14 mouse cellular contexts compared by ENCODE assay signal in the genomic region with DNA sequence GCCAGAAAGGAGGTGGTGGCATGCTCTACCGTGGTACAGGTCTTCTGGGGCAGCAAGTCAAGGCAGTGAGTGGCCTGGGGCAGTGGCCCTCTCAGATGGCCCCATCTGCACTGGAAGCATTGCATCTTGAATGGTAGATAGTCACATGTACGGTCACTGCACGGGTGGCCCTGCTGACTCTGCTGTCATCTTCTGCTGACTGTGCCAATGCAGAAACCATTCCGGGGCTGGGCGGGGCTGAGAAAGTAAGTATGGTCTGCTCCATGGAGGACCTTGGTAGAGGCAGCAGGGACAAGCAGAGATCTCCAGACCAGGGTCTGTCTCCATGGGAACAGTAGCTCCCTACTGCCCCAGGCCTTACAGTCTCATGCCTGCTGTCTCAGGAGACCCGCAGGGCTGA. TPM values are rescaled to one million over a fixed set of nuclear protein-coding genes. Genes with fewer than 3 reads are reported as not detected.
DNase-seq lines count a peak whose midpoint lies in the region; ATAC-seq and TF ChIP-seq lines count a peak whose summit lies in the region.
"Had no signal": no experiment of that assay in that cellular context is flagged by ENCODE, and none has a peak within 500 bp of the region (broad histone marks: within the 10 kb centered on the region; RNA-seq: fewer than 3 reads in every experiment).

No protein-coding gene starts in this region.

- peaks cover 32% of the 10 kb centered on the region for H3K4me1 ChIP-seq in kidney, embryonic 16.5 days (ENCODE audit: insufficient read depth, low read length)
- peaks cover 30% of the 10 kb centered on the region for H3K4me1 ChIP-seq in bone marrow macrophage, adult 2 months (ENCODE audit: control insufficient read depth, insufficient read depth, low read length)
- H3K4me1 ChIP-seq in limb, embryonic 10.5 days, result peaks cover 70% of the 10 kb centered on the region
- peaks cover 76% of the 10 kb centered on the region for H3K4me1 ChIP-seq in olfactory bulb, adult 2 months (ENCODE audit: control insufficient read depth, insufficient read depth, low read length)

- H3K4me3 ChIP-seq in kidney, embryonic 16.5 days (ENCODE audit: low read length), result no peak overlapping the region
- H3K4me3 ChIP-seq in bone marrow macrophage, adult 2 months (ENCODE audit: insufficient read depth, low read length), result no peak overlapping the region
- H3K4me3 ChIP-seq in limb, embryonic 10.5 days, result no peak overlapping the region
- no peak overlapping the region for H3K4me3 ChIP-seq in olfactory bulb, adult 2 months (ENCODE audit: insufficient read depth, low read depth, low read length)
- H3K4me3 ChIP-seq: left cerebral cortex, adult 2 months had no signal

- DNase-seq in kidney, postnatal 4 days, result no peak
- no peak for DNase-seq in limb, embryonic 10.5 days (ENCODE audit: low spot score)
- no peak for DNase-seq in B cell, adult 2 months
- DNase-seq in cerebellum, postnatal 10 days, result no peak
- DNase-seq: gastrocnemius, postnatal 25 days; kidney, postnatal 10 days; right cerebral cortex, postnatal 14 days had no signal

- TF ChIP-seq POLR2A in bone marrow macrophage, adult 2 months (IDR thresholded peaks at IDR 0.05; ENCODE audit: borderline replicate concordance, low read depth, low read length), result no peak
- no peak for TF ChIP-seq POLR2A in olfactory bulb, adult 2 months (IDR thresholded peaks at IDR 0.05; ENCODE audit: insufficient read depth, low read depth, low read length)

- no peak overlapping the region for H3K9ac ChIP-seq in kidney, embryonic 16.5 days (replicated peaks; ENCODE audit: low read length)

- TF ChIP-seq CTCF in bone marrow macrophage, adult 2 months (IDR thresholded peaks at IDR 0.05; ENCODE audit: low read depth, low read length), result no peak
- TF ChIP-seq CTCF in olfactory bulb, adult 2 months (IDR thresholded peaks at IDR 0.05; ENCODE audit: insufficient read depth, low read depth, low read length), result no peak

- H3K27ac ChIP-seq in kidney, embryonic 16.5 days (ENCODE audit: low read length), result peak overlapping the region; percentile 67
- peak overlapping the region; percentile 51 for H3K27ac ChIP-seq in bone marrow macrophage, adult 2 months (ENCODE audit: insufficient read depth, low read depth, low read length)
- peak overlapping the region; percentile 12; the same call in 1 of the 2 replicates for H3K27ac ChIP-seq in limb, embryonic 10.5 days
- H3K27ac ChIP-seq in olfactory bulb, adult 2 months (ENCODE audit: insufficient read depth, low read depth, low read length), result peak overlapping the region; percentile 89
- H3K27ac ChIP-seq: left cerebral cortex, adult 2 months had no signal

- peaks cover 3% of the 10 kb centered on the region; the same call in 1 of the 2 replicates for H3K9me3 ChIP-seq in kidney, embryonic 16.5 days (ENCODE audit: low read length)
- H3K9me3 ChIP-seq in limb, embryonic 10.5 days (replicated peaks), result no peaks in the 10 kb centered on the region

- no peak overlapping the region for H3K4me2 ChIP-seq in kidney, embryonic 16.5 days (replicated peaks; ENCODE audit: low read depth, low read length)
- H3K4me2 ChIP-seq: midbrain, embryonic 11.5 days had no signal

- 85% methylated on average over 6 of the region's 6 CpGs for WGBS in kidney, embryonic 16.5 days
- WGBS in limb, embryonic 10.5 days, result 91% methylated on average over 6 of the region's 6 CpGs
- 70% methylated on average over 6 of the region's 6 CpGs for WGBS in olfactory bulb, adult 2 months

- no peak for ATAC-seq in kidney, embryonic 16.5 days (ENCODE audit: low FRiP score, low TSS enrichment)
- no peak for ATAC-seq in megakaryocyte progenitor cell, adult 5-6 weeks (replicated peaks; ENCODE audit: poor library complexity)
- ATAC-seq: forebrain, embryonic 14.5 days had no signal

- H3K27me3 ChIP-seq in kidney, embryonic 16.5 days (ENCODE audit: insufficient read depth, low read length), result no peaks in the 10 kb centered on the region
- 0 out of 2 replicates have a peak, but pooled peaks cover 6% of the 10 kb centered on the region for H3K27me3 ChIP-seq in limb, embryonic 10.5 days (ENCODE audit: low read depth, poor library complexity, severe bottlenecking)

- H3K36me3 ChIP-seq in kidney, embryonic 16.5 days (ENCODE audit: insufficient read depth, low read length), result no peaks in the 10 kb centered on the region
- no peaks in the 10 kb centered on the region for H3K36me3 ChIP-seq in limb, embryonic 10.5 days

RNA-seq across cellular contexts. Expression of gene Morn1, which starts 34.8 kb away (rescaled TPM):
- polyA plus RNA-seq in kidney, embryonic 16.5 days (2015; fragmentation: Nextera tagmentation; extraction: Ambion mirVana), result 5.9 and 7.0 TPM in 2 replicates
- polyA plus RNA-seq in bone marrow macrophage, adult 2 months (2012; ENCODE audit: insufficient read depth, insufficient read length, missing spikeins), result 2.5 and 4.5 TPM in 2 replicates
- polyA plus RNA-seq in limb, embryonic 10.5 days (2016; fragmentation: Nextera tagmentation; extraction: Ambion mirVana), result 3.5 and 6.5 TPM in 2 replicates
- not detected in 2 replicates for polyA plus RNA-seq in olfactory bulb, adult 2 months (2012; ENCODE audit: insufficient read depth, insufficient read length, low replicate concordance, missing spikeins)
- total RNA-seq in megakaryocyte progenitor cell, adult 5-6 weeks (2015), result 0.47 and 0.81 TPM in 2 replicates
- 1.7 and 3.6 TPM in 2 replicates for total RNA-seq in megakaryocyte progenitor cell, adult 5-6 weeks (2017)

RNA-seq across cellular contexts. Expression of gene Rer1, which starts 35.0 kb away (rescaled TPM):
- 158 and 162 TPM in 2 replicates for polyA plus RNA-seq in kidney, embryonic 16.5 days (2015; fragmentation: Nextera tagmentation; extraction: Ambion mirVana)
- polyA plus RNA-seq in bone marrow macrophage, adult 2 months (2012; ENCODE audit: insufficient read depth, insufficient read length, missing spikeins), result 95.7 and 97.9 TPM in 2 replicates
- 133 and 142 TPM in 2 replicates for polyA plus RNA-seq in limb, embryonic 10.5 days (2016; fragmentation: Nextera tagmentation; extraction: Ambion mirVana)
- not detected in 2 replicates for polyA plus RNA-seq in olfactory bulb, adult 2 months (2012; ENCODE audit: insufficient read depth, insufficient read length, low replicate concordance, missing spikeins)
- 123 and 145 TPM in 2 replicates for total RNA-seq in megakaryocyte progenitor cell, adult 5-6 weeks (2015)
- 118 and 126 TPM in 2 replicates for total RNA-seq in megakaryocyte progenitor cell, adult 5-6 weeks (2017)

RNA-seq across cellular contexts. Expression of gene Pex10, which starts 54.4 kb away (rescaled TPM):
- polyA plus RNA-seq in kidney, embryonic 16.5 days (2015; fragmentation: Nextera tagmentation; extraction: Ambion mirVana), result 26.3 and 27.3 TPM in 2 replicates
- 6.1 and 6.5 TPM in 2 replicates for polyA plus RNA-seq in bone marrow macrophage, adult 2 months (2012; ENCODE audit: insufficient read depth, insufficient read length, missing spikeins)
- 23.8 and 26.0 TPM in 2 replicates for polyA plus RNA-seq in limb, embryonic 10.5 days (2016; fragmentation: Nextera tagmentation; extraction: Ambion mirVana)
- not detected in 2 replicates for polyA plus RNA-seq in olfactory bulb, adult 2 months (2012; ENCODE audit: insufficient read depth, insufficient read length, low replicate concordance, missing spikeins)
- total RNA-seq in megakaryocyte progenitor cell, adult 5-6 weeks (2015), result 5.5 and 6.0 TPM in 2 replicates
- total RNA-seq in megakaryocyte progenitor cell, adult 5-6 weeks (2017), result 13.8 and 18.8 TPM in 2 replicates

Comparison
In these comparisons a context has a peak if more than half of its experiments do, and no peak if none do; other contexts are left out.
1. H3K27ac ChIP-seq: peak in every context shown above with its lines; median percentile 89 in olfactory bulb, adult 2 months; 67 in kidney, embryonic 16.5 days; 51 in bone marrow macrophage, adult 2 months; 12 in limb, embryonic 10.5 days.